Mouse (Mus musculus) cortical plate, adult 2 months (tissue): ENCODE measurements around the gene Hmg20b. TPM values are rescaled to one million over a fixed set of nuclear protein-coding genes. Genes with fewer than 3 reads are reported as not detected.

Experiments used
- H3K27ac ChIP-seq: fragments of 200-500 bp; 2 replicates; pipeline ENCODE4 v1.5.1; 2012; ENCODE audit warnings: low read length, control low read depth, inconsistent platforms; ENCODE audit not compliant: insufficient read depth
- H3K4me1 ChIP-seq: fragments of 200-500 bp; 2 replicates; pipeline ENCODE4 v1.6.1; 2011; ENCODE audit warnings: low read length; ENCODE audit not compliant: control insufficient read depth, insufficient read depth
- H3K4me3 ChIP-seq: fragments of 200-500 bp; 2 replicates; pipeline ENCODE4 v1.5.1; 2011; ENCODE audit warnings: mild to moderate bottlenecking, low read length, control low read depth; ENCODE audit not compliant: insufficient read depth
- CTCF ChIP-seq: fragments of 200-500 bp; IDR thresholded peaks from 2 replicates; pipeline ENCODE4 v1.5.1; 2011; ENCODE audit warnings: mild to moderate bottlenecking, control low read depth, low read length; ENCODE audit not compliant: insufficient read depth; ENCODE audit errors: extremely low read depth
- POLR2A ChIP-seq: fragments of 200-500 bp; IDR thresholded peaks from 2 replicates; pipeline ENCODE4 v1.6.1; 2011; ENCODE audit warnings: mild to moderate bottlenecking, low read length, control low read depth; ENCODE audit not compliant: insufficient read depth; ENCODE audit errors: extremely low read depth
- polyA plus RNA-seq: library from polyadenylated mRNA; depleted of rRNA; stranded (reverse); fragments of >200 nt; gene quantifications from 2 replicates; pipeline ENCODE4 v1.2.3, GENCODE M21; 2012

The Hmg20b gene
- polyA plus RNA-seq, 1 experiment = 34.4 TPM

- H3K4me1 ChIP-seq = peaks cover 8% of the 10 kb centered on the region
- H3K27ac ChIP-seq = no peak overlapping the region
- H3K4me3 ChIP-seq = no peak overlapping the region
- TF ChIP-seq CTCF = peak; percentile 88
- TF ChIP-seq POLR2A = no peak
These were observed 39.8 kb upstream of the Hmg20b start for GRCm38 (mm10) chr10:81389801-81390677.

- H3K4me3 ChIP-seq = no peak overlapping the region
- H3K4me1 ChIP-seq = peaks cover 8% of the 10 kb centered on the region
- TF ChIP-seq POLR2A (no peak), CTCF (no peak)
- H3K27ac ChIP-seq = no peak overlapping the region
These were observed 39.1 kb upstream of the Hmg20b start for GRCm38 (mm10) chr10:81389373-81389772.

GRCm38 (mm10) chr10:81388505-81389055, 38.3 kb upstream of the Hmg20b start, which contains the start of gene Gm48552:
Gm48552 (plus strand) TSS chr10:81389005.
- TF ChIP-seq POLR2A (no peak), CTCF (no peak)
- no peak within 1 kb of the TSS for H3K4me3 ChIP-seq
- no peak within 1 kb of the TSS for H3K27ac ChIP-seq
- peaks cover 5% of the 10 kb centered on the region for H3K4me1 ChIP-seq

GRCm38 (mm10) chr10:81387716-81388115, 37.4 kb upstream of the Hmg20b start:
- Histone ChIP-seq H3K4me3 (no peak overlapping the region), H3K27ac (no peak overlapping the region), H3K4me1 (peaks cover 4% of the 10 kb centered on the region)
- no peak for TF ChIP-seq POLR2A

- H3K27ac ChIP-seq = no peak overlapping the region
These were observed 35.5 kb upstream of the Hmg20b start for GRCm38 (mm10) chr10:81385603-81386306.

GRCm38 (mm10) chr10:81384605-81384982, 34.3 kb upstream of the Hmg20b start:
- Histone ChIP-seq H3K4me3 (peak overlapping the region; percentile 71), H3K27ac (no peak overlapping the region), H3K4me1 (peaks cover 4% of the 10 kb centered on the region)
- TF ChIP-seq POLR2A = no peak

More at GRCm38 (mm10) chr10:81385603-81386306, 35.5 kb upstream of the Hmg20b start:
- peak overlapping the region; percentile 71; the same call in 1 of the 2 replicates for H3K4me3 ChIP-seq
- TF ChIP-seq POLR2A (no peak), CTCF (no peak)
- peaks cover 4% of the 10 kb centered on the region for H3K4me1 ChIP-seq

- Histone ChIP-seq H3K4me3 (peak within 1 kb of the TSS; percentile 71), H3K4me1 (peaks cover 4% of the 10 kb centered on the region), H3K27ac (no peak within 1 kb of the TSS)
- TF ChIP-seq POLR2A (peak; percentile 91), CTCF (no peak)
These were observed 33.7 kb upstream of the Hmg20b start, which contains the start of the genes Dohh and Gm48551 for GRCm38 (mm10) chr10:81383802-81384604. Dohh (plus strand) TSS chr10:81384428. Gm48551 (plus strand) TSS chr10:81384466.

- Histone ChIP-seq H3K4me3 (no peak overlapping the region), H3K4me1 (peaks cover 8% of the 10 kb centered on the region), H3K27ac (no peak overlapping the region)
- TF ChIP-seq POLR2A = no peak
- no peak for TF ChIP-seq CTCF
These were observed 31.8 kb upstream of the Hmg20b start for GRCm38 (mm10) chr10:81382039-81382438.

GRCm38 (mm10) chr10:81379809-81380378, 29.6 kb upstream of the Hmg20b start:
- H3K4me3 ChIP-seq = no peak overlapping the region
- H3K27ac ChIP-seq = no peak overlapping the region
- TF ChIP-seq CTCF (no peak), POLR2A (no peak)
- H3K4me1 ChIP-seq = peaks cover 7% of the 10 kb centered on the region; the same call in 1 of the 2 replicates
